Mouse (Mus musculus) forebrain, postnatal 0 days (tissue): ENCODE measurements around the gene Nlrp14. TPM values are rescaled to one million over a fixed set of nuclear protein-coding genes. Genes with fewer than 3 reads are reported as not detected.

Experiments used
- ATAC-seq: fragments of 200-750 bp; cut with Nextera tagmentation; 2 replicates; pipeline ENCODE4 v1.8.0; 2017; ENCODE audit warnings: mild to moderate bottlenecking, moderate library complexity
- DNase-seq: peaks from one replicate; pipeline ENCODE4 v3.0.0-alpha.2; 2015
- H3K27ac ChIP-seq: fragments of 300-500 bp; sonication (generic); 2 replicates; pipeline ENCODE4 v1.5.1; 2014; ENCODE audit warnings: low read depth, mild to moderate bottlenecking, antibody characterized with exemption, low read length, moderate library complexity, mixed read lengths
- H3K27me3 ChIP-seq: fragments of 300-500 bp; sonication (generic); 2 replicates; pipeline ENCODE4 v1.6.1; 2014; ENCODE audit warnings: mild to moderate bottlenecking, low read length, mixed read lengths; ENCODE audit not compliant: insufficient read depth
- H3K36me3 ChIP-seq: fragments of 300-500 bp; sonication (generic); 2 replicates; pipeline ENCODE4 v1.6.1; 2014; ENCODE audit warnings: mild to moderate bottlenecking, moderate library complexity; ENCODE audit not compliant: insufficient read depth
- H3K4me1 ChIP-seq: fragments of 300-500 bp; sonication (generic); 2 replicates; pipeline ENCODE4 v1.6.1; 2014; ENCODE audit warnings: antibody characterized with exemption; ENCODE audit not compliant: insufficient read depth
- H3K4me2 ChIP-seq: fragments of 300-500 bp; sonication (generic); 2 replicates; pipeline ENCODE4 v1.6.1; 2014; ENCODE audit warnings: low read depth, mild to moderate bottlenecking, moderate library complexity
- H3K4me3 ChIP-seq: fragments of 300-500 bp; sonication (generic); 2 replicates; pipeline ENCODE4 v1.5.1; 2014; ENCODE audit warnings: low read depth, low read length, mixed read lengths
- H3K9ac ChIP-seq: fragments of 300-500 bp; sonication (generic); 2 replicates; pipeline ENCODE4 v1.6.1; 2014; ENCODE audit warnings: mild to moderate bottlenecking
- H3K9me3 ChIP-seq: fragments of 300-500 bp; sonication (generic); 2 replicates; pipeline ENCODE4 v1.6.1; 2016; ENCODE audit warnings: low read length
- CTCF ChIP-seq: sonication (generic); IDR thresholded peaks from 2 replicates; pipeline ENCODE4 v1.5.1; 2016; ENCODE audit warnings: antibody characterized with exemption, control low read depth, low read depth
- WGBS: fragments of 180-500 bp; shearing (Covaris S2); extraction: QIAGEN DNeasy Blood & Tissue Kit; methylation state at CpG from one replicate; pipeline ENCODE4 v1.1.7; 2014; 5-methylcytosine and 5-hydroxymethylcytosine counted together
- polyA plus RNA-seq: library from polyadenylated mRNA; unstranded; fragments of >200 nt; fragmentation: Nextera tagmentation; extraction: Ambion mirVana; gene quantifications from 2 replicates; pipeline ENCODE4 v1.2.1, GENCODE M21; 2015
- total RNA-seq: library from RNA; depleted of rRNA; stranded (reverse); fragments of >200 nt; gene quantifications from 2 replicates; pipeline ENCODE4 v1.2.3, GENCODE M21; 2014; rRNA removed

Gene Nlrp14
- total and polyA plus RNA-seq, 2 experiments from 2014 or later = 0.05 TPM; not detected in 1

DNA sequence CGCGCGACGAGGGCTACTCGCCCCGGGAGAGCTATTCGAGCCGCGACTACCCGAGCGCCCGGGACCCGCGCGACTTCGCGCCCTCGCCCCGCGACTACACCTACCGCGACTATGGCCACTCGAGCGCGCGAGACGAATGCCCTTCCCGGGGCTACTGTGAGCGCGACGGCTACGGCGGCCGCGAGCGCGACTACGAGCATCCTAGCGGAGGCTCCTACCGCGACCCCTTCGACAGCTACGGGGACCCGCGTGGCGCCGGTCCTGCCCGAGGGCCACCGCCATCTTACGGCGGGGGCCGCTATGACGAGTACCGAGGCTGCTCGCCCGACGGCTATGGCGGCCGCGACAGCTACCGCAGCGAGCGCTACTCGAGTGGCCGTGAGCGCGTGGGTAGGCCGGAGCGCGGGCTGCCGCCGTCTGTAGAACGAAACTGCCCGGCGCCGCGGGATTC is 43.4 kb downstream of the Nlrp14 start:
- Histone ChIP-seq H3K9ac (no peak overlapping the region), H3K4me3 (0 out of 2 replicates have a peak overlapping the region, but pooled peaks have one; percentile 11), H3K4me1 (no peaks in the 10 kb centered on the region), H3K36me3 (no peaks in the 10 kb centered on the region), H3K27ac (no peak overlapping the region), H3K27me3 (peaks cover 27% of the 10 kb centered on the region; the same call in 1 of the 2 replicates), H3K9me3 (peaks cover 16% of the 10 kb centered on the region), H3K4me2 (no peak overlapping the region)
- no peak; the same call in 1 of the 2 replicates for ATAC-seq
- DNase-seq = no peak
- no peak for TF ChIP-seq CTCF
- 37% methylated on average over 66 of the region's 77 CpGs for WGBS

DNA sequence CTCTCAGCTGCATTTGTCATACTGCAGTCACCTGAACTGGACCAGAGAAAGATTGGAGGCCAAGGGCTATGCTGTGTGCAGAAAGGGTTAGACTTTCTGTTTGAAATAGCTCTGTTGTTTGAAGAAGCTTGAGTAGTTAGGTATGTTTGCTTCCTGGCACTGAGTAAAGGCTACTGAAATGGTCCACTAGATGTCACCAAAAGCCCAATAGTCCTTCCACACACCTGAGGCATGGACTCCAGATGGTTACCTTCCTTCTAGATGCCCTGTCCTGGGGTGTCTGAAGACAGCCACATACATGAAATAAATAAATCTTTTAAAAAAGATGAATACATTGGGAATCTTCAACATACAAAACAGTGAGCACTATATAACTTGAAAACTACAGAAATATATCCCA is 48.9 kb downstream of the Nlrp14 start:
- H3K9ac ChIP-seq = no peak overlapping the region
- H3K36me3 ChIP-seq = no peaks in the 10 kb centered on the region
- no peak overlapping the region for H3K4me3 ChIP-seq
- H3K4me2 ChIP-seq = no peak overlapping the region
- DNase-seq (peak; percentile 29), ATAC-seq (peak; percentile 68; the same call in 1 of the 2 replicates)
- peaks cover 10% of the 10 kb centered on the region; the same call in 1 of the 2 replicates for H3K27me3 ChIP-seq
- no peaks in the 10 kb centered on the region for H3K9me3 ChIP-seq
- no peak overlapping the region for H3K27ac ChIP-seq
- peak; percentile 70 for TF ChIP-seq CTCF
- H3K4me1 ChIP-seq = no peaks in the 10 kb centered on the region

DNA sequence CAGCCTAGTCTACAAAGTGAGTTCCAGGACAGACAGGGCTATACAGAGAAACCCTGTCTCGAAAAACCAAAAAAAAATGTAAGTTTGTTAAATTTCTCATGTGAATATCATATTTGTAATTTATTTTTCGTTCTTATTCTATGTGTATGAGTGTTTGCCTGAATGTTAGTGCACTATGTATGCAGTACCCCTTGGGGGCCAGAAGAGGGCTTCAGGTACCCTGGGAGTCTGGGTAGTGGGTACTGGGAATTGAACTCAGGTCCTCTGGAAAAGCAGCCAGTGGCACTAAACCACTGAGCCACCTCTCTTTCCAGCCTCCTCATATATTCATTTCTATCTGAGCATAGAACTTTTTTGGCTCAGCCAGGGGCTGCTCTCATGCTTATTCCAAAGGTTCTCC is 50.1 kb downstream of the Nlrp14 start:
- Histone ChIP-seq H3K4me2 (no peak overlapping the region), H3K4me3 (no peak overlapping the region), H3K4me1 (no peaks in the 10 kb centered on the region), H3K27me3 (no peaks in the 10 kb centered on the region), H3K36me3 (no peaks in the 10 kb centered on the region), H3K27ac (no peak overlapping the region), H3K9me3 (no peaks in the 10 kb centered on the region), H3K9ac (no peak overlapping the region)
- 78% methylated on average over 2 of the region's 2 CpGs for WGBS
- 0 out of 2 replicates have a peak, but pooled peaks have one; percentile 17 for TF ChIP-seq CTCF
- ATAC-seq (no peak), DNase-seq (no peak)

DNA sequence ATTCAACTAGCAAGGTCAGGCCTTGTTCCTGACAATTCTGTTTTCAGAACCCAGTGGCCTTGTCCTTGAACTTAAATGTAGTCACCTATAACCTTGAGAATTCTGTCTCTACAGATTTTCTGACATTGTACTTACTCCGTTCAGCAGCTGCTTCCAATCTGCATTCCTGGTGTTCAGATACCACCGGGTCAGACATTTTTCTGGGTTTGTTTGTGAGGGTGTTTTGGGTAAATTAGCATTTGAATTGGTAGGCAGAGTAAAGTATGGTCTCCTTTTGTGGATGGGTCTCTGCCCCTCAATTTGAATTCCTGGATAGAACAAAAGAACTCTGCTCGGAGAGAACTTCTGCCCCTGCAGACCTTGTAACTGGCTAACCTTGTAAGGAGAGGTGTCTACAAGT is 70.1 kb downstream of the Nlrp14 start:
- H3K4me2 ChIP-seq = no peak overlapping the region
- ATAC-seq (no peak), DNase-seq (no peak)
- H3K4me1 ChIP-seq = no peaks in the 10 kb centered on the region
- no peaks in the 10 kb centered on the region for H3K9me3 ChIP-seq
- no peak for TF ChIP-seq CTCF
- H3K4me3 ChIP-seq = no peak overlapping the region
- no peak overlapping the region for H3K27ac ChIP-seq
- H3K27me3 ChIP-seq = no peaks in the 10 kb centered on the region
- WGBS = 11% methylated on average over 3 of the region's 3 CpGs
- no peak overlapping the region for H3K9ac ChIP-seq
- H3K36me3 ChIP-seq = no peaks in the 10 kb centered on the region

DNA sequence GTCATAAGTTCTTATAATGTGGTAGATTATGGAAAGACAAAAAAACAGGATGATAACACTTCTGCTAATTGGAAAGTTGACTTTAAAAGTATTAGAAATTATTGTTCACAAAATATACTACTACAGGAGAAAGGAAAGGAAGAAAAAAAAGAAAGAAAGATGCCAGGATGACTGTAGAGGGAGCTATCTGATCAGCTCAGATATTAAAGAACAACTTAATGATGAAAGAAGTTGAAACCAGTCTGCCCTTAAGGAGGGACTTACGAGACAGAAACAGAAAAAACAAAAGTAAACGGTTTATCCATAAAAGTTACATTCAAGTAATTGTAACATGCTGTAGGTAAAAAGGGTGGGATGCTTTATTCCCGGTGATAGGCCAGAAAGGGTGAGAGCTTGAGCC is 70.7 kb downstream of the Nlrp14 start:
- TF ChIP-seq CTCF = peak; percentile 39; the same call in 1 of the 2 replicates
- Histone ChIP-seq H3K4me2 (no peak overlapping the region), H3K36me3 (no peaks in the 10 kb centered on the region), H3K9me3 (no peaks in the 10 kb centered on the region), H3K27ac (no peak overlapping the region), H3K4me1 (no peaks in the 10 kb centered on the region), H3K4me3 (no peak overlapping the region), H3K27me3 (no peaks in the 10 kb centered on the region), H3K9ac (no peak overlapping the region)
- whole genome bisulfite sequencing = 70% methylated on average over 3 of the region's 3 CpGs
- ATAC-seq (no peak), DNase-seq (no peak)

DNA sequence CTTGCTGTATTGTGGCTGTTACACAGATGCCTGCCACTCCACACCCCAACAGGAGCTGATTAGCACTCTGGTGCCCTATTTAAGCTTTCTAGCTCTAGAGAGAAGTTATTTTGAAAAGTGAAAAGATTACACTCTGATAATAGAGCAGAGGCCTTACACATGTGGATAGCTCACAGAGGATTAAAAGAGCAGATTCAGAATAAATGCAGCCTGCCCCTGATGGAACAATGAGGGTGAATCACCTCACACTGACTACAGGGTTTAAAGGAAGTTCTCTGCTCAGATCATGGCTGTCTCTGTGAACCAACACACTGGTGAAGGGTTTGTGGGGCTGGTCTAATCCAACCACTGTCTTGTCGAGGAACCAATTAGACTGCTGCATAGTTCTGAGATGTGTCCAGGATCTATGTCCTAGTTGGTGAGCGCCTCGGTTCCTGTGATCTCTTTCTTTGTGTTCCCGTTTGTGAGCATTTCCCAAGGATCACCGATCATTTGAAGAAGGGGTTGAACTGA is 74.6 kb downstream of the Nlrp14 start:
- WGBS = 72% methylated on average over 5 of the region's 5 CpGs
- Histone ChIP-seq H3K27ac (no peak overlapping the region), H3K4me2 (no peak overlapping the region), H3K36me3 (no peaks in the 10 kb centered on the region), H3K27me3 (no peaks in the 10 kb centered on the region), H3K4me1 (no peaks in the 10 kb centered on the region), H3K9ac (no peak overlapping the region), H3K9me3 (no peaks in the 10 kb centered on the region), H3K4me3 (no peak overlapping the region)
- DNase-seq (no peak), ATAC-seq (no peak; the same call in 1 of the 2 replicates)
- no peak for TF ChIP-seq CTCF

Other genes with a start within 250 kb of the Nlrp14 start
- gene Olfr709-ps1, start 234.8 kb upstream of the Nlrp14 start, total RNA-seq = not detected in 2 replicates
- gene Olfr709-ps1, start 234.8 kb upstream of the Nlrp14 start, polyA plus RNA-seq = not detected in 2 replicates
- not detected in 2 replicates for gene Olfr710, start 218.7 kb upstream of the Nlrp14 start, total RNA-seq
- not detected in 2 replicates for gene Olfr710, start 218.7 kb upstream of the Nlrp14 start, polyA plus RNA-seq
- gene Olfr6, start 203.1 kb upstream of the Nlrp14 start, total RNA-seq = not detected in 2 replicates
- gene Olfr6, start 203.1 kb upstream of the Nlrp14 start, polyA plus RNA-seq = not detected in 2 replicates
- not detected in 2 replicates for gene Olfr711, start 191.5 kb upstream of the Nlrp14 start, total RNA-seq
- gene Olfr711, start 191.5 kb upstream of the Nlrp14 start, polyA plus RNA-seq = not detected in 2 replicates
- not detected in 2 replicates for gene Olfr2, start 160.9 kb upstream of the Nlrp14 start, total RNA-seq
- not detected in 2 replicates for gene Olfr2, start 160.9 kb upstream of the Nlrp14 start, polyA plus RNA-seq
- not detected in 2 replicates for gene Olfr713, start 135.8 kb upstream of the Nlrp14 start, total RNA-seq
- gene Olfr713, start 135.8 kb upstream of the Nlrp14 start, polyA plus RNA-seq = not detected in 2 replicates
- gene Olfr714, start 96.0 kb upstream of the Nlrp14 start, total RNA-seq = not detected in 2 replicates
- not detected in 2 replicates for gene Olfr714, start 96.0 kb upstream of the Nlrp14 start, polyA plus RNA-seq
- gene Olfr17, start 73.8 kb upstream of the Nlrp14 start, total RNA-seq = not detected in 2 replicates
- not detected in 2 replicates for gene Olfr17, start 73.8 kb upstream of the Nlrp14 start, polyA plus RNA-seq
- not detected in 2 replicates for gene Olfr715b, start 56.6 kb upstream of the Nlrp14 start, total RNA-seq
- not detected in 2 replicates for gene Olfr715b, start 56.6 kb upstream of the Nlrp14 start, polyA plus RNA-seq
- gene Olfr715, start 35.9 kb upstream of the Nlrp14 start, total RNA-seq = not detected in 2 replicates
- not detected in 2 replicates for gene Olfr715, start 35.9 kb upstream of the Nlrp14 start, polyA plus RNA-seq
- gene Olfr716, start 28.7 kb upstream of the Nlrp14 start, total RNA-seq = not detected in 2 replicates
- not detected in 2 replicates for gene Olfr716, start 28.7 kb upstream of the Nlrp14 start, polyA plus RNA-seq
- not detected in 2 replicates for gene Rbmxl2, start 42.5 kb downstream of the Nlrp14 start, total RNA-seq
- gene Rbmxl2, start 42.5 kb downstream of the Nlrp14 start, polyA plus RNA-seq = not detected in 2 replicates
- gene Syt9, start 203.7 kb downstream of the Nlrp14 start, total RNA-seq = 17.2 and 23.9 TPM in 2 replicates
- gene Syt9, start 203.7 kb downstream of the Nlrp14 start, polyA plus RNA-seq = 9.2 and 13.7 TPM in 2 replicates